Mouse (Mus musculus) heart, adult 2 months (tissue): ENCODE measurements at regions not wholly inside any gene's neighbourhood (a gene's known extent, or its start where the extent isn't known, plus 50 kb on each side); places are given as distances from the start of the nearest gene placed in this dataset.
"Not testable (repeated sequence)": the region's sequence is repeated elsewhere in the genome, so short reads cannot be mapped to it uniquely, and the experiment has no call there.

Source experiments
- DNase-seq, 2 experiments: peaks; one replicate each; pipeline ENCODE4 v3.0.0; 2021
- H3K27ac ChIP-seq: fragments of 200-600 bp; 2 replicates; pipeline ENCODE4 v1.8.1; 2022
- H3K27me3 ChIP-seq: fragments of 200-500 bp; 2 replicates; pipeline ENCODE4 v1.6.1; 2012; ENCODE audit warnings: mild to moderate bottlenecking, low read length, inconsistent platforms, mixed read lengths; ENCODE audit not compliant: control insufficient read depth, insufficient read depth
- H3K36me3 ChIP-seq: fragments of 200-500 bp; 2 replicates; pipeline ENCODE4 v1.6.1; 2012; ENCODE audit warnings: low read length, inconsistent platforms; ENCODE audit not compliant: control insufficient read depth, insufficient read depth
- H3K4me1 ChIP-seq: fragments of 200-500 bp; 2 replicates; pipeline ENCODE4 v1.6.1; 2011; ENCODE audit warnings: low read length; ENCODE audit not compliant: control insufficient read depth, insufficient read depth
- H3K4me3 ChIP-seq: fragments of 200-600 bp; 2 replicates; pipeline ENCODE4 v1.8.1; 2022
- H3K79me2 ChIP-seq: fragments of 200-500 bp; replicated peaks from 2 replicates; pipeline ENCODE4 v1.6.1; 2012; ENCODE audit warnings: mild to moderate bottlenecking, inconsistent platforms, low read length, moderate library complexity, mixed read lengths; ENCODE audit not compliant: control insufficient read depth, insufficient read depth
- H3K9ac ChIP-seq: fragments of 200-500 bp; 2 replicates; pipeline ENCODE4 v1.6.1; 2012; ENCODE audit warnings: low read depth, mild to moderate bottlenecking, control low read depth, inconsistent platforms, low read length, mixed read lengths
- CTCF ChIP-seq: fragments of 200-600 bp; IDR thresholded peaks from 2 replicates; pipeline ENCODE4 v1.8.1; 2022; ENCODE audit warnings: antibody characterized with exemption, mild to moderate bottlenecking, moderate library complexity
- EP300 ChIP-seq: fragments of 200-500 bp; IDR thresholded peaks from 2 replicates; pipeline ENCODE4 v1.6.1; 2011; ENCODE audit warnings: low read depth, low read length, control low read depth; ENCODE audit not compliant: insufficient read depth
- POLR2A ChIP-seq: fragments of 200-500 bp; IDR thresholded peaks from 2 replicates; pipeline ENCODE4 v1.6.1; 2011; ENCODE audit warnings: mild to moderate bottlenecking, low read depth, low read length, control low read depth; ENCODE audit not compliant: insufficient read depth
- WGBS: fragments of 180-500 bp; shearing (Covaris S2); methylation state at CpG from one replicate; pipeline ENCODE4 v1.1.7; 2018; 5-methylcytosine and 5-hydroxymethylcytosine counted together
- intact Hi-C: fragments of 180-260 bp; cut with DNase I; formaldehyde crosslinking; loops from one replicate; pipeline ENCODE4 v1.15.1; 2025

GRCm38 (mm10) chr4:114296380-114296779 lies 110.1 kb upstream of the Trabd2b start:
- no peak overlapping the region for H3K4me3 ChIP-seq
- H3K79me2 ChIP-seq: no peaks in the 10 kb centered on the region
- no peak for DNase-seq
- H3K27me3 ChIP-seq: no peaks in the 10 kb centered on the region
- H3K27ac ChIP-seq: no peak overlapping the region
- intact Hi-C loops: no loop called here
- no peak for TF ChIP-seq POLR2A
- TF ChIP-seq EP300: no peak
- TF ChIP-seq CTCF: peak; percentile 16; the same call in 1 of the 2 replicates
- H3K36me3 ChIP-seq: no peaks in the 10 kb centered on the region
- H3K4me1 ChIP-seq: no peaks in the 10 kb centered on the region
- no peak overlapping the region for H3K9ac ChIP-seq

- H3K79me2 ChIP-seq, H3K27ac ChIP-seq, H3K27me3 ChIP-seq, H3K4me3 ChIP-seq, H3K36me3 ChIP-seq, DNase-seq, H3K9ac ChIP-seq, intact Hi-C loops, H3K4me1 ChIP-seq: not testable (repeated sequence)
- 39% methylated on average over 1 of the region's 1 CpGs for WGBS
Observed at GRCm38 (mm10) chr4:114298517-114298916, 108.0 kb upstream of the Trabd2b start.

GRCm38 (mm10) chr4:114300390-114301012 lies 106.0 kb upstream of the Trabd2b start:
- intact Hi-C loops: loop anchor here (2.0 to 10.0 kb wide), 3 partner anchors 140 to 1516 kb away; no protein-coding TSS in a partner anchor
- Histone ChIP-seq H3K27me3 (no peaks in the 10 kb centered on the region), H3K9ac (no peak overlapping the region), H3K79me2 (no peaks in the 10 kb centered on the region), H3K36me3 (no peaks in the 10 kb centered on the region), H3K4me1 (no peaks in the 10 kb centered on the region), H3K27ac (no peak overlapping the region), H3K4me3 (no peak overlapping the region)
- 39% methylated on average over 3 of the region's 3 CpGs for WGBS
- DNase-seq: no peak
- no peak for TF ChIP-seq EP300
- TF ChIP-seq CTCF: peak; percentile 69

GRCm38 (mm10) chr4:114304654-114305053 lies 101.9 kb upstream of the Trabd2b start:
- TF ChIP-seq CTCF: no peak
- no peak for TF ChIP-seq EP300
- TF ChIP-seq POLR2A: no peak
- 60% methylated on average over 1 of the region's 1 CpGs for WGBS
- no peaks in the 10 kb centered on the region for H3K36me3 ChIP-seq
- no peak overlapping the region for H3K27ac ChIP-seq
- no peak overlapping the region for H3K4me3 ChIP-seq
- H3K9ac ChIP-seq: no peak overlapping the region
- DNase-seq: no peak
- no peaks in the 10 kb centered on the region for H3K79me2 ChIP-seq
- H3K4me1 ChIP-seq: no peaks in the 10 kb centered on the region
- intact Hi-C loops: loop anchor here (10.0 kb wide), 1 partner anchor 1520 kb away; no protein-coding TSS in a partner anchor
- H3K27me3 ChIP-seq: no peaks in the 10 kb centered on the region

GRCm38 (mm10) chr4:114307491-114307890 lies 99.0 kb upstream of the Trabd2b start:
- H3K4me3 ChIP-seq: no peak overlapping the region
- WGBS: 79% methylated on average over 1 of the region's 1 CpGs
- DNase-seq: no peak
- H3K27me3 ChIP-seq: no peaks in the 10 kb centered on the region
- TF ChIP-seq EP300 (no peak), CTCF (no peak), POLR2A (no peak)
- H3K79me2 ChIP-seq: no peaks in the 10 kb centered on the region
- no peaks in the 10 kb centered on the region for H3K4me1 ChIP-seq
- intact Hi-C loops: loop anchor here (10.0 kb wide), 1 partner anchor 1523 kb away; no protein-coding TSS in a partner anchor
- H3K27ac ChIP-seq: no peak overlapping the region
- no peak overlapping the region for H3K9ac ChIP-seq
- H3K36me3 ChIP-seq: no peaks in the 10 kb centered on the region

GRCm38 (mm10) chr4:114308518-114308917 lies 98.0 kb upstream of the Trabd2b start:
- WGBS: 3% methylated on average over 1 of the region's 1 CpGs
- H3K4me3 ChIP-seq: no peak overlapping the region
- no peaks in the 10 kb centered on the region for H3K4me1 ChIP-seq
- intact Hi-C loops: loop anchor here (10.0 kb wide), 1 partner anchor 1524 kb away; no protein-coding TSS in a partner anchor
- no peaks in the 10 kb centered on the region for H3K79me2 ChIP-seq
- TF ChIP-seq CTCF: peak; percentile 77
- TF ChIP-seq POLR2A: no peak
- no peak for DNase-seq
- no peaks in the 10 kb centered on the region for H3K36me3 ChIP-seq
- H3K27ac ChIP-seq: no peak overlapping the region
- no peak overlapping the region for H3K9ac ChIP-seq
- H3K27me3 ChIP-seq: no peaks in the 10 kb centered on the region
